Mouse (Mus musculus): ENCODE data around the gene Plekhs1.
"Not testable (repeated sequence)": the region's sequence is repeated elsewhere in the genome, so short reads cannot be mapped to it uniquely, and the experiment has no call there.

Gene Plekhs1

GRCm38 (mm10) chr19:56459154-56460050 lies 2.0 kb upstream of the Plekhs1 start:
- no peak for DNase-seq

GRCm38 (mm10) chr19:56460241-56460640 lies 1.2 kb upstream of the Plekhs1 start:
- no peak for DNase-seq

DNA sequence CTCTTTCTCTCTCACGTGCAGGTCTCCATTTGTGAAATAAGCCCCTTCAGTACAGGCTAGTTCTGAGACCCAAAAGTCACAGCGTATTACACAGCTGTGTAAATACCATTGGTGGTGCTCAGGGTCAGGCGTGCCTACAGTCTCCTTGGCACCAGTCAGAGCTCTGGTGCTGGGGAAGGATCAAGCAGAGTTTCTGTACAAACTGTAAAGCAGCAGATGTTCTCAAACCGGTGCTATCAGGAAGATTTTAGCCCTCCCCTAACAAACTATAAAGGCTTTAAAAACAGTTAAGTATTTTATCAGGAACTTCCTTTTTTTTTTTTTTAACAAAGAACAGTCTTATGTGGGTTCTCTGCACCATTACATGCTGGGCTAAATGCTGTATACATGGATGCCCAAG lies 1.3 kb downstream of the Plekhs1 start:
- no peak for DNase-seq

GRCm38 (mm10) chr19:56466486-56466885 lies 5.0 kb downstream of the Plekhs1 start:
- DNase-seq, result no peak

GRCm38 (mm10) chr19:56470286-56471020 lies 9.0 kb downstream of the Plekhs1 start:
- no peak for DNase-seq

- DNase-seq, result no peak
Measured at GRCm38 (mm10) chr19:56471934-56472333, 10.5 kb downstream of the Plekhs1 start.

GRCm38 (mm10) chr19:56474869-56475550 lies 13.6 kb downstream of the Plekhs1 start:
- DNase-seq, result no peak

GRCm38 (mm10) chr19:56476546-56476945 lies 15.1 kb downstream of the Plekhs1 start:
- DNase-seq, result no peak

- DNase-seq, result no peak
Measured at GRCm38 (mm10) chr19:56477253-56477652, 15.8 kb downstream of the Plekhs1 start.

- DNase-seq, result no peak
Measured at GRCm38 (mm10) chr19:56477832-56478231, 16.4 kb downstream of the Plekhs1 start.

- no peak for DNase-seq
Measured at GRCm38 (mm10) chr19:56484630-56485375, 23.4 kb downstream of the Plekhs1 start.

DNA sequence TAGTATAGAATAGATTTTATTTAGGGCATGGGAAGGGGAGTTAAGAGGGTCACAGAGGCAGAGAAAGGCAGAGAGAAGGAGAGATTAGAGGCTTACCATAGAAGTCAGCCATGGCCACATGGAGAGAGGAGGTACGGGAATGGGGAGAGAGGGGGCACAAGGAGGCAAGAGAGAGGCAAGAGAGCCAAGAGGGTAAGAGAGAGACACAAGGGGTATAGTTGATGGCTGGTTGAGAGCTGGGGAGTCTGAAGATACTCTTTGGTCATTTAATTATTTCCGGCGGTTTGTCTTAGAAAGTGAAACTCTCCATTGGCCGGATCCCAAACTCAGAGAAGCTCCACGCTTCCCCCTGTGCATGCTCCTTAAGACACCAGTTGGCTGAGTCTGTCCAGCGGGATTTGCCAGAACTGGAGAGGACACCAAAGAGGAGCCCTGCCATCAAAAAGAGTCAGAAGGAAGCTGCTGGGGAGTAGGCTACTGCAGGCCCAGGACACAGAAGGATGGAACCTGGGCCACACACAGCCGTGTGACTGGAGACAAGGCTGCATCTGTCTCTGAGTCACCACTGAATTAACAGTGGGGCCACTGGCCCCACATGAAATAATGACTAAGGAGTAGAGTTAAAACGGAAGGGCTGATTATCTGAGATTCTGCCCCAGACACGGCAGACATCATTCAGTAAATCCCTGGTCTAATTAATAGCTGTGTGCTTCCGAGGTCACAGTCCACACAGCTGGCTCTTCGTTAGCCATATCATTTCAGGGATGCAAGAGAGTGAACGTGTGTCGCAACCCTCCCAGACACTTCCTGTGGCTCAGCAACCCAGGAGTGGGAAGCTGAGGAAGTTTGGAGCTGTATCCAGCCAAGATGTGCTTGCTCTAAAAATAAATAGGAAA lies 24.2 kb downstream of the Plekhs1 start:
- no peak for DNase-seq

DNA sequence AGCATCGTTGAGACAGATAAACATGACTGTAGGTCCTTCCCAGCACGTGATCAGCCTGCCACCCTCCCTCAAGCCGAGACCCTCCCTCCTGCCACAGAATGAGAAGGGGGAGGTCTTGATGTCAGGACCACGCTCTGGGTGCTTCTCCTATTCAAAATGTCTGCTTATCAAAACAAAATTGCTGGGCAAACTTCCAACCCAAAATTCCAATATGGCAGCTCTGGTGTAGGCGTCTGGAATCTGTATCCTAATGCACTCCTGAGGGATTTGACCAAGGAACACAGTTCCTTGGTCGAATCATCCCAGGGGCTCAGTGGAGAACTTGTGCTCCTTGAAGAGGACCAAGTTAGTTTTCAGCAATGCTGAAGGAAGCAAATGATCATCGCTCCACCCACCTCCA lies 25.5 kb downstream of the Plekhs1 start:
- no peak for DNase-seq

DNA sequence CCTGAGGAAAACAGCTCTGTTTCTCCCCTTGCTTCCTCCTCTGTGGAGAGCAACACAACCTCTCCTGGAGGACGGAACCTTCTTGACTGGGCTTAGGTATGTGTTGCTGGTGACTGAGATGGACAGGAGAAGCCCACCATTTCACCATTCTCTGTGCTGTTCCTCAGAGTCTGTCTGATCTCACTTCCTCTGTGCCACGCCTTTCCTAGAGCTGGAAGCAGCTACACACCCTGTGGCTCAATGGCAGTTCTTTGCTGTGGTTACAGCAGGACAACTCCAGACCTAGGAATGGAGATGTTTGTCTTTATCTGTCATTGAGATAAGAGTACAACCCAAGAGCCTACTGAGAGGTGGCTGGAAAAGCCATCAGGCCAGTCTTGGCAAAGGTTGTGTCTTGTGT lies 25.9 kb downstream of the Plekhs1 start:
- DNase-seq, result no peak

DNA sequence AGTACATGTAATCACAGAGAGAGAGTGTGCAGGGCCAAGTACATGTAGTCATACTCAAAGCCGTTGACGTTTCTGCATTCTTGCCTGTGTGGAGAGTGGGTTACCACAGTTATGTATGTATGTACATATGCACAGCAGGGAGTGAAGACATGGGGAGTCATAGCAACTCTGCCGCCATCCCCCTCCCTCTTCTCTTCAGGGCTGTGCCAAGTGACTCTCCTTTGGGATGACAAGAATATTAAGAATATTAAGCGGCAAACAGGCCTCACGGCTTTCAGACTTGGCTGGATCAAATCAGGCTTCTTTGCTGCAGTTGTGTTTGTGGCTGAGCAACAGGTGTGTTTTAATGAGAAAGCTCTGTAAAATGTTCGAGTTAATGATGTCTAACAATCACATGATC lies 28.2 kb downstream of the Plekhs1 start:
- no peak for DNase-seq

GRCm38 (mm10) chr19:56494157-56494556 lies 32.7 kb downstream of the Plekhs1 start:
- DNase-seq, result not testable (repeated sequence)

GRCm38 (mm10) chr19:56503069-56503468 lies 41.6 kb downstream of the Plekhs1 start:
- DNase-seq, result not testable (repeated sequence)

- DNase-seq, result not testable (repeated sequence)
Measured at GRCm38 (mm10) chr19:56503525-56503924, 42.1 kb downstream of the Plekhs1 start.

DNA sequence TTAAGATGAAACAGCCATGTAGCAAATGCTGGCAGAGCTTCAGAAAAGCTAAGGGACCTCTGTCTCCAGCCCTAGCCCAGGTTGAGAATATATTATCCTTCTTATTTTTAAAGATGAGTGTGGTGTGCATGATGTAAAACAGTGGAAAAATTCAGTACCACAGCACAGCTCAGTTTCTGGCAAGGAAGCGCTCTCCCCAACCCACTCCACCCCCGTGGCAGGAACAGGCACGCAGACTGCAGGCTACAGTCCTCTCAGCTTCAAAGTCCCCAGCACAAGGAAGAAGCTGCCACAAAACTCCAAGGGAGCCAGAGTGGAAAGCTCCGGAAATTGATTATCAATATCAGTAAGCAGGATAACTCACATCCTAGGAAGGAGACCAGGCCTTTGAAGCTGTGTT lies 49.8 kb downstream of the Plekhs1 start:
- DNase-seq, result not testable (repeated sequence)

DNA sequence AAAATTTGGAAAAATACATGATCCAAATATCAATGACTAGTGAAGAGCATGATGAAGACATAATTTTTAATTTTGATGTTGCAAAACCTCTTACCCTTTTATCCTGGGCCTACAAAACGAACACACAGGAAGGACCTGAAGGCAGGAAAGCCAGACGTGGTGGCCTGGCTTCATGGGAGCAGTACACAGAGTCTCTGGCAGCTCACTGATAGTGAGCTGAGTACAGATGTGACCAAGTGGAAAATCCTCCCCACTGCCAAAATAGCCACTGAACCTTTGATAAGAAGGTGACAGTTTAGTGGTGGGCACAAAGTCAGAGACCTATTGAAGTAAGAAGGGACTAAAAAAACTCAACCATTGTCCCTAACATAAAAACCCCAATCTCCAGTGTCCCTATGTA lies 52.1 kb downstream of the Plekhs1 start:
- DNase-seq, result not testable (repeated sequence)

DNA sequence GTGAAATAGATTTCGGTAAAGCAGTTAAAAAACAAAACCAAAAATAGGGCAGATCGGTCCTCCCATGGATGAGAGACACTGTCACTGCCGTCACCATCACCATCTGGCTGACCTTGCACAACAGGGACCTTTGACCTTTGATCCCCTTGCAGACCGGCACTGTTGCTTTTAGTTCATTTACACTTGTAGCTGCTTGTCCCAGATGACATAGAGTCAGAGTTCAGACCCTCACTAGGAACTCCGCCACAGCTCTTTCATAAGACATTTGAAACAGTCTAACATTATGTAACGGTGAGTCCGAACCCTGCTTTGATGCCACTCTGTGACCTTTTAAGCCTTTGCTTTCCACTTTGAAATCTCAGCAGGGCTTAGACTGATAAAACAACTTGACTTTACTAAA lies 58.0 kb downstream of the Plekhs1 start:
- DNase-seq, result not testable (repeated sequence)

GRCm38 (mm10) chr19:56530529-56530928 lies 69.1 kb downstream of the Plekhs1 start:
- not testable (repeated sequence) for DNase-seq
